Mouse (Mus musculus) brain, embryonic 14.5 days (tissue): ENCODE results near the gene Msh4.

Source experiments
- CTCF ChIP-seq: fragments of 200-500 bp; IDR thresholded peaks from 2 replicates; pipeline ENCODE4 v1.5.1; 2012; ENCODE audit warnings: inconsistent platforms, mild to moderate bottlenecking, moderate library complexity, borderline replicate concordance; ENCODE audit not compliant: insufficient read depth, insufficient read length; ENCODE audit errors: extremely low read depth
- POLR2A ChIP-seq: fragments of 200-500 bp; IDR thresholded peaks from 2 replicates; pipeline ENCODE4 v1.6.1; 2012; ENCODE audit warnings: mild to moderate bottlenecking, inconsistent platforms, borderline replicate concordance; ENCODE audit not compliant: poor library complexity, insufficient read depth, insufficient read length, severe bottlenecking; ENCODE audit errors: extremely low read depth

GRCm38 (mm10) chr3:153825197-153825596, 80.7 kb downstream of the Msh4 start:
- TF ChIP-seq POLR2A (no peak), CTCF (no peak)
